Mouse (Mus musculus) layer of hippocampus, adult 2 months (tissue): ENCODE measurements around the gene Pknox2. TPM values are rescaled to one million over a fixed set of nuclear protein-coding genes. Genes with fewer than 3 reads are reported as not detected.

Source experiments
- DNase-seq, 2 experiments: peaks; one replicate each; pipeline ENCODE4 v3.0.0; 2022; ENCODE audit warnings: low spot score in 2 of 2
- H3K27ac ChIP-seq: fragments of 200-600 bp; 2 replicates; pipeline ENCODE4 v1.8.1; 2022
- H3K4me3 ChIP-seq: fragments of 200-600 bp; 2 replicates; pipeline ENCODE4 v1.8.1; 2022; ENCODE audit warnings: mild to moderate bottlenecking
- CTCF ChIP-seq: fragments of 200-600 bp; conservative IDR thresholded peaks from 2 replicates; pipeline ENCODE4 v1.8.1; 2022; ENCODE audit warnings: antibody characterized with exemption, mild to moderate bottlenecking, moderate library complexity
- total RNA-seq, 2 experiments: library from RNA; stranded (reverse); gene quantifications; 2 replicates each; pipeline ENCODE4 v1.2.3; 2021

Pknox2 gene
- total RNA-seq, 2 experiments from 2014 or later: 41.1 to 41.2 TPM

GRCm38 (mm10) chr9:37053041-37053440 is 94.2 kb downstream of the Pknox2 start:
- no peak for TF ChIP-seq CTCF
- Histone ChIP-seq H3K27ac (no peak overlapping the region; the same call in 1 of the 2 replicates), H3K4me3 (no peak overlapping the region)
- DNase-seq: no peak

- TF ChIP-seq CTCF: no peak
- DNase-seq: no peak
- Histone ChIP-seq H3K4me3 (no peak overlapping the region), H3K27ac (no peak overlapping the region)
These were observed 95.5 kb downstream of the Pknox2 start for GRCm38 (mm10) chr9:37051669-37052068.

DNA sequence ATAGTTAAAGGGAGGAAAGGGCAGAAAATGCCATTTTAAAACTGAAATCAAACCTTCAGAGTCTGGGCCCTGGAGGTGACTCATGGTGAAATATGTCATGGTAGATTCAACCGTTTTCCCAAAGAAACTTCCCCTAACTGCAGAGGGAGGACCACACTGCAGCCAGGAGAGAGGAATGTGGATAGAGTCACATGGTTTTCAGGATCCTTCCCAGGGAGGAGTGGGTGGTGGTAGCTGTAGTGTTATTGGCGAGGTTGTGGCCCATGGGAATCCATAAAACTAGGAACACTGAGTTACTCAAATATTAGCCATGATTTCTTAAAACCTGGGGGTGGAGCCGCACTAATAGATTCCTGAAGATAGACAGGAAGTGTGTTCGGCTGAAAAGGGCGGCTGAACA is 99.7 kb downstream of the Pknox2 start:
- Histone ChIP-seq H3K4me3 (no peak overlapping the region), H3K27ac (no peak overlapping the region)
- TF ChIP-seq CTCF: no peak
- no peak for DNase-seq

- DNase-seq: no peak
- no peak overlapping the region for H3K4me3 ChIP-seq
- no peak for TF ChIP-seq CTCF
- H3K27ac ChIP-seq: no peak overlapping the region
These were observed 101.3 kb downstream of the Pknox2 start for GRCm38 (mm10) chr9:37045875-37046274.

DNA sequence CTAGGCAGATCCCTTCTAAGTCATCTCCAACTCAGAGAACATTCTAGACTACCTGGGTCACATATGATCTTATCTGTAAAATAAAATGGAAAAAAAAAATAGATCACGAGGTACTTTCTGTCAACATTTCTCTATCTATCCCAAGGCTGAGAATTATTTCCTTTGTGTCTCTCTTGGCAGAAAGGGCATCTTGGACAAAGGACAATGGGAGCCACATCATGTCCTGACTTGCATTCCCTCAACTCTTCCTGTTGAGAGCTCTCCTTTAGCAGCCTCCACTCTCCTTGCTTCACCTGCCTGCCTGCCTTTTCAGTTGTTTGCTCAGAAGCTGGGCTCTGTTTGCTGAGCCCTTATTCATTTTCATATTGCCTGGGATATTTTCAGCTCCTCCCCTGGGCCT is 103.0 kb downstream of the Pknox2 start:
- TF ChIP-seq CTCF: no peak
- H3K27ac ChIP-seq: no peak overlapping the region
- no peak for DNase-seq
- no peak overlapping the region for H3K4me3 ChIP-seq

DNA sequence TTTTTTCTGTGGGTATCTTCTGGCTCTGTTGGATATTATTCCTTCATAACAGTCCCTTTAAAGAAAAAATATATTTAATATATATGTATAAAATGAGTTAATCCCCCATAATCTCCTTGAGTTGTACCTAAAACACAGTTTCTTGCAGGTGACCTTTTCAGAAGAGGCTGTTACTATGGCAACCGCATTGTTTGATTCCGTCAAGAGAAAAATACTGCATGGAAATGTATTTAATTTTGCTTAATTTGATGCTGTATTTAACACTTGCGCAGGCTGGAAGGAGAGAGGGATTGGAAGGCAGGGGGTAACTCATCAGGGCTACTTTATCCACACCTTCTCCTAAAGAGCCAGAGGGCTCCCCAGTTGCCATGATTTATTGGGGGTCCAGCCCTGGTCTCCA is 108.3 kb downstream of the Pknox2 start:
- Histone ChIP-seq H3K27ac (0 out of 2 replicates have a peak overlapping the region, but pooled peaks have one; percentile 29), H3K4me3 (no peak overlapping the region)
- TF ChIP-seq CTCF: no peak
- no peak for DNase-seq

GRCm38 (mm10) chr9:37038445-37038844 is 108.8 kb downstream of the Pknox2 start:
- no peak for TF ChIP-seq CTCF
- Histone ChIP-seq H3K27ac (no peak overlapping the region), H3K4me3 (no peak overlapping the region)
- DNase-seq: no peak

GRCm38 (mm10) chr9:37037405-37037804 is 109.8 kb downstream of the Pknox2 start:
- TF ChIP-seq CTCF: no peak
- Histone ChIP-seq H3K4me3 (no peak overlapping the region), H3K27ac (no peak overlapping the region)
- no peak for DNase-seq

DNA sequence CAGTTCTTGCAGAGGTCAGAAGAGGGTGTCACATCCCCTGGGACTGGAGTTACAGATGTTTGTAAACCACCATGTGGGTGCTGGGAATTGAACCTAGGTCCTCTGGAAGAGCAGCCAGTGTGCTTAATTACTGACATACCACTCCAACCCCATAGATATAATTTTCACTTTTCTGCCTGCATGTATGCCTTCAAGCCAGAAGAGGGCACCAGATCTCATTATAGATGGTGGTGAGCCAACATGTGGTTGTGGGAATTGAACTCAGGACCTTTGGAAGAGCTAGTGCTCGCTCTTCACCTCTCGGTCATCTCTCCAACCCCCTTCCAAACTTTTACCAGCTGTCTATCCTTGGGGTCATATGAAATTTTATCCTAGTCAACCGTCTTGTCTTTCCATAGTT is 112.0 kb downstream of the Pknox2 start:
- Histone ChIP-seq H3K4me3 (no peak overlapping the region), H3K27ac (0 out of 2 replicates have a peak overlapping the region, but pooled peaks have one; percentile 59)
- peak; percentile 62 for TF ChIP-seq CTCF
- DNase-seq: no peak

- TF ChIP-seq CTCF: no peak
- Histone ChIP-seq H3K4me3 (no peak overlapping the region), H3K27ac (peak overlapping the region; percentile 59; the same call in 1 of the 2 replicates)
- no peak for DNase-seq
These were observed 112.9 kb downstream of the Pknox2 start for GRCm38 (mm10) chr9:37034316-37034715.

- Histone ChIP-seq H3K4me3 (no peak overlapping the region), H3K27ac (no peak overlapping the region)
- DNase-seq: no peak
- no peak for TF ChIP-seq CTCF
These were observed 116.6 kb downstream of the Pknox2 start for GRCm38 (mm10) chr9:37030347-37031213.

- Histone ChIP-seq H3K27ac (no peak overlapping the region), H3K4me3 (no peak overlapping the region)
- TF ChIP-seq CTCF: no peak
- no peak for DNase-seq
These were observed 117.3 kb downstream of the Pknox2 start for GRCm38 (mm10) chr9:37029811-37030346.

DNA sequence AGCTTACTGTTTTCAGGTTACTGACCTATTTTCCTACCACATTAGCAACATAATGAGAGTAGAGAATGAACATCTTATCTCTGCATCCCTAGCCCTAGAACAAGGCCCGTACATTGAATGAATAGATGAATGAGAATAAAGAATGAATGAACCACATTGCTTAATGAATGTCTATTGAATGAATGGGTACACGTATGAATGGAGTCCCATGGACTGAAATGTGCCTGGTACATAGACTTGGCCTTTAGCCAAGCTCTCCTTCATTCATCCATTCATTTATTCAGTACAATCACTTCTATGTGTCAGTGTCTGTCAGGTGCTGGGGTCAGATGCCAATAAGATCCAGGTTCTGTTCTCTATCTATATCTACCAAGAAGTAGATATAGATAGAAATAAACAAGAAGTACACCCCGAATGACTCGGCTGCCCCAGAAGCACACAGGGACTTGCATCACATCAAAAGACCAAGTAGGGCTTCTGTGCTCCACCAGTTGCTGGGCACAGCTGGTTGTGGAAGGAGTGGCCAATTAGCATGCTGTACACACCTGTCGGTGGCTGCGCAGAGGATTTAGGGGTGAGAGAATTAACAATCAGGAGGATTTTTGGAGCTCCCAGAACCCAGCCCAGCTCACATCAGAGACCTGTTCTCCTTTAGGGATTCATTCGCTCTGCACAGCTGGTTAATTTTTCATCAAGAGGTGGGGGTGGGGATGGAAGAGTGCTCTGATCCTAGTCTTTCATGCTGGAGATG is 119.2 kb downstream of the Pknox2 start:
- no peak for DNase-seq
- TF ChIP-seq CTCF: no peak
- Histone ChIP-seq H3K4me3 (no peak overlapping the region), H3K27ac (no peak overlapping the region)
